Mouse (Mus musculus) common myeloid progenitor, adult 5-6 weeks (primary cell): ENCODE results near the gene Crls1. TPM values are rescaled to one million over a fixed set of nuclear protein-coding genes. Genes with fewer than 3 reads are reported as not detected.

ENCODE experiments used
- ATAC-seq: replicated peaks from 2 replicates; pipeline ENCODE4 v1.8.0; 2016; ENCODE audit warnings: low read depth, mild to moderate bottlenecking, moderate TSS enrichment, inconsistent platforms; ENCODE audit not compliant: poor library complexity, severe bottlenecking
- total RNA-seq: library from RNA; stranded (forward); fragments of 200-1000, 187-1606 nt; gene quantifications from 2 replicates; pipeline ENCODE4 v1.2.3, GENCODE M21; 2017

Gene Crls1
- total RNA-seq, 1 experiment from 2014 or later = 35.3 TPM

GRCm38 (mm10) chr2:132880844-132881645 lies 34.6 kb downstream of the Crls1 start, which contains the start of gene Lrrn4:
Gene Lrrn4 (minus strand): TSS chr2:132880891.
- ATAC-seq = no peak

GRCm38 (mm10) chr2:132884303-132884967 lies 38.0 kb downstream of the Crls1 start:
- ATAC-seq = no peak

GRCm38 (mm10) chr2:132885312-132885711 lies 38.8 kb downstream of the Crls1 start:
- ATAC-seq = no peak

GRCm38 (mm10) chr2:132893826-132894225 lies 47.4 kb downstream of the Crls1 start:
- no peak for ATAC-seq

GRCm38 (mm10) chr2:132898211-132898610 lies 51.7 kb downstream of the Crls1 start:
- ATAC-seq = no peak

GRCm38 (mm10) chr2:132900596-132900995 lies 54.1 kb downstream of the Crls1 start:
- ATAC-seq = no peak

GRCm38 (mm10) chr2:132901636-132902035 lies 55.2 kb downstream of the Crls1 start:
- no peak for ATAC-seq

- no peak for ATAC-seq
These were observed 55.6 kb downstream of the Crls1 start for GRCm38 (mm10) chr2:132902056-132902455.

GRCm38 (mm10) chr2:132903498-132903897 lies 57.0 kb downstream of the Crls1 start:
- ATAC-seq = peak; percentile 76

- ATAC-seq = no peak
These were observed 58.5 kb downstream of the Crls1 start for GRCm38 (mm10) chr2:132904961-132905360.

GRCm38 (mm10) chr2:132906763-132907162 lies 60.3 kb downstream of the Crls1 start:
- ATAC-seq = peak; percentile 79; the same call in 1 of the 2 replicates

- ATAC-seq = no peak
These were observed 68.3 kb downstream of the Crls1 start for GRCm38 (mm10) chr2:132914785-132915184.

Other genes starting within 250 kb of the Crls1 start
- gene Shld1, start 159.7 kb upstream of the Crls1 start, total RNA-seq = 2.4 and 5.5 TPM in 2 replicates
- gene Chgb, start 65.4 kb upstream of the Crls1 start, total RNA-seq = 0.91 TPM in 1 of 2 replicates, not detected in the other
- gene Trmt6, start 30.6 kb upstream of the Crls1 start, total RNA-seq = 48.9 and 60.8 TPM in 2 replicates
- 17.0 and 23.1 TPM in 2 replicates for gene Mcm8, start 30.5 kb upstream of the Crls1 start, total RNA-seq
- 0.49 and 0.82 TPM in 2 replicates for gene Lrrn4, start 34.2 kb downstream of the Crls1 start, total RNA-seq
- not detected in 2 replicates for gene Fermt1, start 99.2 kb downstream of the Crls1 start, total RNA-seq